Mouse (Mus musculus) thymus, adult 2 months (tissue): ENCODE results near the gene Wipf2.

ENCODE experiments used
- CTCF ChIP-seq: fragments of 200-500 bp; IDR thresholded peaks from 2 replicates; pipeline ENCODE4 v1.5.1; 2012; ENCODE audit warnings: mild to moderate bottlenecking, control low read depth, low read length, moderate library complexity, borderline replicate concordance; ENCODE audit not compliant: control insufficient read depth, poor library complexity, insufficient read depth; ENCODE audit errors: extremely low read depth
- POLR2A ChIP-seq: fragments of 200-500 bp; IDR thresholded peaks from 2 replicates; pipeline ENCODE4 v1.6.1; 2012; ENCODE audit warnings: mild to moderate bottlenecking, low read length, control low read depth, moderate library complexity; ENCODE audit not compliant: control insufficient read depth, poor library complexity, insufficient read depth; ENCODE audit errors: extremely low read depth

GRCm38 (mm10) chr11:98936606-98937409, 73.4 kb downstream of the Wipf2 start:
- TF ChIP-seq POLR2A (no peak), CTCF (no peak)
